Mouse (Mus musculus) embryonic fibroblast, embryonic 13.5 days (primary cell): ENCODE data around the gene Ankdd1a.

Experiments
- CTCF ChIP-seq: IDR thresholded peaks from 2 replicates; pipeline ENCODE4 v1.5.1; 2011; ENCODE audit warnings: mild to moderate bottlenecking, control low read depth, low read length, moderate library complexity, borderline replicate concordance; ENCODE audit not compliant: insufficient read depth
- POLR2A ChIP-seq: IDR thresholded peaks from 2 replicates; pipeline ENCODE4 v1.6.1; 2011; ENCODE audit warnings: low read depth, mild to moderate bottlenecking, control low read depth, low read length, moderate library complexity

GRCm38 (mm10) chr9:65539697-65540096, 19.7 kb upstream of the Ankdd1a start:
- TF ChIP-seq POLR2A (no peak), CTCF (no peak)
